Mouse (Mus musculus) small intestine, adult 2 months (tissue): ENCODE data around the gene Gm7138. TPM values are rescaled to one million over a fixed set of nuclear protein-coding genes. Genes with fewer than 3 reads are reported as not detected.

Source experiments
- H3K27ac ChIP-seq: fragments of 200-500 bp; 2 replicates; pipeline ENCODE4 v1.5.1; 2012; ENCODE audit warnings: low read depth, low read length, control low read depth, inconsistent platforms; ENCODE audit not compliant: insufficient read depth
- H3K27me3 ChIP-seq: fragments of 200-500 bp; 2 replicates; pipeline ENCODE4 v1.6.1; 2012; ENCODE audit warnings: mild to moderate bottlenecking, moderate library complexity, low read length, inconsistent platforms; ENCODE audit not compliant: control insufficient read depth, insufficient read depth
- H3K36me3 ChIP-seq: fragments of 200-500 bp; 2 replicates; pipeline ENCODE4 v1.6.1; 2012; ENCODE audit warnings: mild to moderate bottlenecking, low read length, control low read depth, inconsistent platforms; ENCODE audit not compliant: control insufficient read depth, insufficient read depth
- H3K4me1 ChIP-seq: fragments of 200-500 bp; 2 replicates; pipeline ENCODE4 v1.6.1; 2012; ENCODE audit warnings: low read length, inconsistent platforms, mixed read lengths; ENCODE audit not compliant: control insufficient read depth, insufficient read depth, insufficient read length
- H3K4me3 ChIP-seq: fragments of 200-500 bp; 2 replicates; pipeline ENCODE4 v1.5.1; 2012; ENCODE audit warnings: low read depth, mild to moderate bottlenecking, control low read depth, inconsistent platforms, low read length, moderate library complexity
- CTCF ChIP-seq: fragments of 200-500 bp; IDR thresholded peaks from 2 replicates; pipeline ENCODE4 v1.5.1; 2012; ENCODE audit warnings: low read depth, mild to moderate bottlenecking, control low read depth, inconsistent platforms, low read length, moderate library complexity, mixed read lengths; ENCODE audit not compliant: insufficient replicate concordance, insufficient read length; ENCODE audit errors: extremely low read depth
- POLR2A ChIP-seq: fragments of 200-500 bp; IDR thresholded peaks from 2 replicates; pipeline ENCODE4 v1.6.1; 2012; ENCODE audit warnings: low read depth, mild to moderate bottlenecking, control low read depth, inconsistent platforms, low read length, moderate library complexity
- WGBS: fragments of 180-500 bp; shearing (Covaris S2); methylation state at CpG from one replicate; pipeline ENCODE4 v1.1.7; 2018; 5-methylcytosine and 5-hydroxymethylcytosine counted together
- polyA plus RNA-seq: library from polyadenylated mRNA; depleted of rRNA; stranded (reverse); fragments of >200 nt; gene quantifications from 2 replicates; pipeline ENCODE4 v1.2.3, GENCODE M21; 2012; rRNA removed

Gene Gm7138
- polyA plus RNA-seq, 1 experiment: not detected

GRCm38 (mm10) chr10:77735928-77736327, 40.8 kb downstream of the Gm7138 start:
- no peak overlapping the region for H3K27ac ChIP-seq
- H3K27me3 ChIP-seq: no peaks in the 10 kb centered on the region
- no peak for TF ChIP-seq POLR2A
- no peak for TF ChIP-seq CTCF
- 95% methylated on average over 1 of the region's 1 CpGs for WGBS
- H3K36me3 ChIP-seq: no peaks in the 10 kb centered on the region
- no peaks in the 10 kb centered on the region for H3K4me1 ChIP-seq
- H3K4me3 ChIP-seq: no peak overlapping the region

GRCm38 (mm10) chr10:77729241-77729640, 47.5 kb downstream of the Gm7138 start:
- Histone ChIP-seq H3K27me3 (no peaks in the 10 kb centered on the region), H3K4me1 (no peaks in the 10 kb centered on the region), H3K4me3 (no peak overlapping the region), H3K36me3 (no peaks in the 10 kb centered on the region), H3K27ac (no peak overlapping the region)
- WGBS: 58% methylated on average over 4 of the region's 4 CpGs
- peak; percentile 52; the same call in 1 of the 2 replicates for TF ChIP-seq CTCF
- no peak for TF ChIP-seq POLR2A

GRCm38 (mm10) chr10:77728280-77728679, 48.5 kb downstream of the Gm7138 start:
- Histone ChIP-seq H3K27ac (no peak overlapping the region), H3K27me3 (no peaks in the 10 kb centered on the region), H3K4me3 (no peak overlapping the region), H3K36me3 (no peaks in the 10 kb centered on the region), H3K4me1 (no peaks in the 10 kb centered on the region)
- WGBS: 39% methylated on average over 4 of the region's 4 CpGs
- TF ChIP-seq CTCF (no peak), POLR2A (no peak)

Other genes starting within 250 kb of the Gm7138 start
- gene Itgb2, start 246.7 kb downstream of the Gm7138 start, polyA plus RNA-seq: 14.3 and 17.4 TPM in 2 replicates
- 82.9 and 176 TPM in 2 replicates for gene Pttg1ip, start 195.2 kb downstream of the Gm7138 start, polyA plus RNA-seq
- gene Sumo3, start 170.8 kb downstream of the Gm7138 start, polyA plus RNA-seq: 129 and 254 TPM in 2 replicates
- not detected in 2 replicates for gene Gm49325, start 170.7 kb downstream of the Gm7138 start, polyA plus RNA-seq
- gene Ube2g2, start 154.7 kb downstream of the Gm7138 start, polyA plus RNA-seq: 16.5 and 20.9 TPM in 2 replicates
- 0.11 and 0.33 TPM in 2 replicates for gene Tspear, start 90.4 kb downstream of the Gm7138 start, polyA plus RNA-seq
- gene Gm19402, start 86.2 kb downstream of the Gm7138 start, polyA plus RNA-seq: not detected in 2 replicates
- not detected in 2 replicates for gene Gm9508, start 79.7 kb downstream of the Gm7138 start, polyA plus RNA-seq
- not detected in 2 replicates for gene Gm10272, start 70.3 kb downstream of the Gm7138 start, polyA plus RNA-seq
- gene Gm10024, start 65.5 kb downstream of the Gm7138 start, polyA plus RNA-seq: not detected in 2 replicates
- 0.85 TPM in 1 of 2 replicates, not detected in the other for gene Gm10142, start 61.1 kb downstream of the Gm7138 start, polyA plus RNA-seq
- not detected in 2 replicates for gene Krtap12-1, start 56.3 kb downstream of the Gm7138 start, polyA plus RNA-seq
- not detected in 2 replicates for gene Gm10100, start 50.5 kb downstream of the Gm7138 start, polyA plus RNA-seq
- not detected in 2 replicates for gene Gm18596, start 34.3 kb downstream of the Gm7138 start, polyA plus RNA-seq
- not detected in 2 replicates for gene Gm9736, start 25.6 kb downstream of the Gm7138 start, polyA plus RNA-seq
- gene Gm3233, start 17.3 kb downstream of the Gm7138 start, polyA plus RNA-seq: not detected in 2 replicates
- not detected in 2 replicates for gene Gm3238, start 5.6 kb downstream of the Gm7138 start, polyA plus RNA-seq
- not detected in 2 replicates for gene Gm3250, start 5.6 kb upstream of the Gm7138 start, polyA plus RNA-seq
- gene Gm7137, start 11.3 kb upstream of the Gm7138 start, polyA plus RNA-seq: not detected in 2 replicates
- gene Gm9639, start 18.1 kb upstream of the Gm7138 start, polyA plus RNA-seq: not detected in 2 replicates
- gene Gm19668, start 22.2 kb upstream of the Gm7138 start, polyA plus RNA-seq: not detected in 2 replicates
- gene Gm9507, start 34.9 kb upstream of the Gm7138 start, polyA plus RNA-seq: not detected in 2 replicates
- not detected in 2 replicates for gene Gm2696, start 37.7 kb upstream of the Gm7138 start, polyA plus RNA-seq
- gene Krtap10-4, start 50.2 kb upstream of the Gm7138 start, polyA plus RNA-seq: not detected in 2 replicates
- 0.09 TPM in 1 of 2 replicates, not detected in the other for gene Krtap10-10, start 59.0 kb upstream of the Gm7138 start, polyA plus RNA-seq
- not detected in 2 replicates for gene Gm36176, start 69.9 kb upstream of the Gm7138 start, polyA plus RNA-seq
- gene Gm10318, start 75.9 kb upstream of the Gm7138 start, polyA plus RNA-seq: not detected in 2 replicates
- gene Gm3285, start 85.0 kb upstream of the Gm7138 start, polyA plus RNA-seq: not detected in 2 replicates
- 4.0 and 5.3 TPM in 2 replicates for gene Lrrc3, start 125.6 kb upstream of the Gm7138 start, polyA plus RNA-seq
- gene Trpm2, start 193.6 kb upstream of the Gm7138 start, polyA plus RNA-seq: 1.8 and 3.4 TPM in 2 replicates
- gene 1810043G02Rik, start 201.6 kb upstream of the Gm7138 start, polyA plus RNA-seq: 11.0 and 14.6 TPM in 2 replicates
- gene Pfkl, start 233.1 kb upstream of the Gm7138 start, polyA plus RNA-seq: 31.2 and 39.0 TPM in 2 replicates